Mouse (Mus musculus): ENCODE measurements around the gene Cenpp.

Gene Cenpp

DNA sequence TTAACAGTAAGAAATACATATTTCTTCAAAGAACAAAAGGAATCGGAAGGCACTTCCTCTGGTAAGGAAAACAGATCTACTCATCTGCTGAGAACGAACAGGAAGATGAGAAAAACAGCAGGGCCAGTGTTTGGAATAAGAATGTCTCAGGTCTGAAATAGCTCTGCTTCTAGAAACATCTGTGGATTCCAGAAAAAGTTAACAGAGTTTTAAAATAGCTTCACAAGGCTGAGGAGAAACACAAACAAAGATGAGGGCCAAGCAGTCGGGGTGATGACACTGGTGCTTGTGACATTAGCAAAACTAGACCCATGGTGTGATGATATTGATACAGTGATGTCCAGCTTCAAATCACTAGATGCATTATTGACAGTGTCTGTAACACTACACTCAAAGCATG lies 145.4 kb downstream of the Cenpp start:
- no peak for DNase-seq

DNA sequence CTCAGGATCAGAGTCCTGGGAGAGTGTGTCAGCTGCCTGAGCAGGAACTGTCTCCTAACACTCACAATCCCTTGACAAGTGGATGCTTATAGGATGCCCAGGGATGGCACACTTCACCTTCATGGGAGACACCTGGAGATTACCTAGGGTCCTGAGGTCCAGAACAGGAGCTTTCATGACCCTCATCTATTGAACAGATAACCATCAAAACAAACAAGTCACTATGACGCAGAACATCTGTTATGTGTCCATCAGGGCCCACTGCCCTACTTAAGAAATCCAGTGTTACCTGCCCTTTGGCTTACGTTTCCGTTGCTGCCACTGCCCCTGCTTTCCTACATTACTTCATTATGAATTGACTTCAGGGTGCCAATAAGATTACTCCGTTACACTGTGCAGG lies 146.8 kb downstream of the Cenpp start:
- no peak for DNase-seq

DNA sequence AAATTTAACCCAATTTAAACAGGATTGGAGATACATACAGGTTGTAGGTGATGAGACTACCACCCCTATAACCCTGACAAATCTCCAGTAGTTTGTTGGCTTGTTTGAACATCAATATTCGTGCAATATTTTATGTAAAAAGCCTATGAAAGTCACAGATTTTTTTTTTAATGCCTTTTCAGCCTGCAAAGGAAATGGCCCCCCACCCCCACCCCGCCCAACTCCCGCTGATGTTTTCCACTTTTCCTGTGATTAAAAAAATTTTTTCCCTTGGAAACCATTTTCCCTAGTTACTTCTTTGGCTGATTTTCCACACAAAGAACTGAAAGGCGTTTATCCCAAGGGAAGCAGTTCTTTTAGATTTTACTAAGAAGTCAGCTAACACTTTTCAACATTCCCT lies 148.1 kb downstream of the Cenpp start, which contains the start of gene Ecm2:
Gene Ecm2 (plus strand): TSS at position 301 of the 400 bp plus-strand sequence.
- no peak for DNase-seq

- DNase-seq: no peak
Observed at GRCm38 (mm10) chr13:49492376-49493368, 159.9 kb downstream of the Cenpp start, which contains the start of gene Tes3-ps. Tes3-ps (plus strand) TSS chr13:49493318.

DNA sequence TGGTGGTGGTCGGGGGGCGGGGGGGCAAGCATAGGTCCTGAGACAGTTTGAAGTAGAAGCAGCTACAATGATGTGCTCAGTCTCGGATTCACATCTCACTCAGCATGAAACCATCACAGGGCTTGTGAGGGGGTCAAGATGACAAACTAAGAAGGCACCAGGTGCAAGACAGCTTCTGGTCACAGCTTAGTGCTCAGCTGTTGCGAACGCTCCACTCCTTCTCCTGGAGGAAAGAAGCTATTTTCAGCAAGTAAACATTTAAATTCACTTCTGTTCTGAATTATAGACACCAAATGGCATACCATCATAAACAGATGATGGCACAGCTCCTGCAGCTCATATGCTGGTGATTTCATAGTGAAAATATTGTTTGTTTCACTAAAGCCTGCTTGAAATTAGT lies 167.2 kb downstream of the Cenpp start:
- DNase-seq: no peak

DNA sequence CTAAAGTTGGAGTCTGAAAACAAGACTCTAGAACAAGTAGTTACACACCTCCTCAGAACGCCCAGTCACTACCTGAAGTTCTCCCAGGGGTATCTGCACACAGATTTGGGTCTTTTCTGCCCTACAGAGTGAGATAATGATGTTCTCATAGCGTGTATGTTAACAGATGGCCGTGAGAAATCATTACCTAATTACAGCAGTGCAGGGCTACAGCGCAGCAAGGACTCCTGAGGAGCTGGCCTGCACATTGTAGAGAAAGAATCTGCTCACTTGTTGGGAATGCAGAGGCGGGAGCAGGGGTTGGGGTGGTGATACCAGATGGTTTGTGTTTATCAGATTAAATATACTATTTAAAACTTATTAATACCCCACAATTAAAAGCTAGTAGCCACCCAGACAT lies 172.0 kb downstream of the Cenpp start:
- DNase-seq: no peak

- peak; percentile 54 for DNase-seq
Observed at GRCm38 (mm10) chr13:49480057-49480456, 172.5 kb downstream of the Cenpp start.

- no peak for DNase-seq
Observed at GRCm38 (mm10) chr13:49479399-49479798, 173.2 kb downstream of the Cenpp start.

- DNase-seq: no peak
Observed at GRCm38 (mm10) chr13:49478851-49479374, 173.7 kb downstream of the Cenpp start.

DNA sequence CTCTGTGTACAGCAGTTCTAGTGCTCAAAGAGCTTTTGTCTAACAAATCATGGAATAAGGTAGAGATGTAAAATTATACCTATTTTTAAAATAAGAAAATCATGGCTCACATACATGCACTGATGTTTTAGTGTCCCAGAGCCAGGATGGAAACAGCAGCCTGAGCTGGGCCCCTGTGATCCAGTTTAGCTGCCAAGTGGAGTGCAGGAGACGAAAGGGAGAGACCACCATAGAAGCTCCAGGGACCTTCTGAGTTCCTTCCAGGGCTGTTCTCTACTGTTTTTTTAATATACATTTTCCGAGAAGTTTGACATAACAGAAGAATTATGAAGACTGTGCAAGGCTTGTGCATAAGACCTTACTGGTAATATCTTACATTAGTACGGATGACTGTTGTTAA lies 174.7 kb downstream of the Cenpp start:
- no peak for DNase-seq

DNA sequence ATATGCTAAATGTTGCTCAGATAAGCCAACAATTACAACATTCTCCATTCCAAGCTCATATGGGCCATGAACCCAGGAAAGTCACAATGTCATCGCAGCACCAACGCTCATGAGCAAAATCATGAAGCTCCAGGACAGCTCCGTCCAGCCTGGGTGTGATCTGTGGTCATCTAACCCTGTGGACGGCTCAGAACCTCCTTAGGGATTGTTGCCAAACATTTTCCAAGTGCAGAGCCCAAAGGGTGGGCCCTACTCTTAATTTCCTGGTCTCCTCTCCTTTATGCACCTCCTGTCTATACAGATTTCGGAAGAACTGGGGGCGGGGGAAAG lies 179.9 kb downstream of the Cenpp start:
- no peak for DNase-seq

- no peak for DNase-seq
Observed at GRCm38 (mm10) chr13:49471981-49472675, 180.5 kb downstream of the Cenpp start.

- DNase-seq: no peak
Observed at GRCm38 (mm10) chr13:49470806-49471205, 181.8 kb downstream of the Cenpp start.

GRCm38 (mm10) chr13:49470319-49470718 lies 182.3 kb downstream of the Cenpp start:
- no peak for DNase-seq

DNA sequence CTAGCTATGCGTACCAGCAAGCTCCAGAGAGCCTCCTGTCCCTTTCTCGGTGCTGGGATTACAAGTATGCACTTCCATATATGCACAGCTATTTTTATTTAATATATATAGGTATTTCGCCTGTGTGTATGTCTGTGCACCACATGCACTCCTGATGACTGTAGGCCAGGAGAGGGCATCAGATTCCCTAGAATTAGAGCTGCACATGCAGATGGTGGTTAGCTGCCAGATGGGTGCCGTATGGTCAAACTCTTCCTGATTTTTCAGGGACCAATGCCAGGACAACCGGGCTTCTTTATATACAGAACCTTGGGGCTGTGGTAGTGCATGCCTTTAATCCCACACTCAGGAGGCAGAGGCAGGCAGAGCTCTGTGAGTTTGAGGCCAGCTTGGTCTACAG lies 183.6 kb downstream of the Cenpp start:
- DNase-seq: no peak

DNA sequence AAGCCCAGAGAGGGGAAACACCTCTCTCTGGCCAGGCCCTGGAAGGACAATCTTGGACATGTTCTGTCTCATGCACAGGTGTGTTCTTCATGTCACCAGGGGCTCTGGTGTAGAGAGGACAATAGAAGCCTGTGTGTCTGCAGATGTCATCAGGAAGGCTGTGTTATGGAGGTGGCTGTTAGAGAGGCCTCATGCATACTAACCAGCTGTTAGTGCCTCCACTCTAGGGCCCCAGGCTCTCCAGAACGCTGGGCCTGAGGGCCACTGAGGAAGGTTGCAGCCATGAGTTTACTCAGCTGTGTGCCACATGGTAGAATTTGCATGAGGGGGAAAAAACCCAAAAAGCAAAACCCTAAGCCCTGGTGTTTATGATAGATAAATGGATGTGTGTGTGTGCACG lies 185.0 kb downstream of the Cenpp start:
- no peak for DNase-seq

DNA sequence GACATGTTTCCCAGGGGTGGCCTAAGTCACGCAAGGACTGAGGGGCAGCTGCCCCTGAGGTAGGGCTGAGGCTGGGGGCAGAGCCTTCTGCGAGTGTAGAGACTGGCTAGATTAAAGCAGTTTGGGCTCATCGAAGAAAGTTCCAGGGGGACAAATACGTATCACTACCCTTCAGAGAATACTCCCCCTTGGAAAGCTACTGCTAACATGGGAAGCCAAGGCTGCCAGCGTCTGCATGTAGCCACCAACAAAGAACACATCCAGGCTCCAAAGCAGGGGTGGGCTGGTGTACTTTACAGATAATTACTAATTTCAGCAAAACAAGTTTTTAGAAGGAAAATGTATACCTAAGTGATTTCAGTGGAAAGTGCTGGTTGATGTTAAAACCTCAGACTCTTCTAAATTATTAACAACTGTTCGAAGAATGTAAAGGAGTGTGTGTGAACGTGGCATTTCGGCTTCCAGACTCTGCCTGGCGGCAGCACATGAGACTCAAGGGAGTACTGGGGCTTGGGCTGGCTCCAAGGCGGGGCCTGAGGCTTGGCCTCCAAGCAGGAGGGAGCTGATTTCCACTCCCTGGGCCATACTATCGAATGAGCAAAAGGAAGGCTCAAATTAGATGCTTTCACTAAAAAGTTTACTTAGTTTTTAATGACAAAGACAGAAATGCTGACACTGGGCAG lies 186.1 kb downstream of the Cenpp start:
- DNase-seq: no peak

- no peak for DNase-seq
Observed at GRCm38 (mm10) chr13:49465875-49466274, 186.7 kb downstream of the Cenpp start.

DNA sequence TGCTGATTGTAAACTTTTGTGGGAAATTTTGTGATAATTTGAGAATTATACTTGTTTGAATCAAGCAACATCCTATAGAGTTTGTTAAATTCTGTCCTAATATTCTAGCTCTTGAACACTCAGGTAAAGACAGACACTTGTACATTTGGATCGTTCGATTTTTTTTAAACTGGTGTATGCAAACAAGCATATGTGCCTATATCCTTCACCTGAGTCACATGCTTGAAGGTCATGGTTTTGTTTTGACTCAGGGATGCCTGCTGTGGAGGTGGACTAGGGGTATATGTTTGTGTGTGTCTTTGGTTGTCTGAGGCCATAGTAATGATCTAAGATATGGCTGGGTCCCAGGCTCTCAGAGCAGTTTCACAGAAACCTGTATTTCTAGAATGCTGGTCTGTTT lies 189.7 kb downstream of the Cenpp start:
- DNase-seq: no peak

DNA sequence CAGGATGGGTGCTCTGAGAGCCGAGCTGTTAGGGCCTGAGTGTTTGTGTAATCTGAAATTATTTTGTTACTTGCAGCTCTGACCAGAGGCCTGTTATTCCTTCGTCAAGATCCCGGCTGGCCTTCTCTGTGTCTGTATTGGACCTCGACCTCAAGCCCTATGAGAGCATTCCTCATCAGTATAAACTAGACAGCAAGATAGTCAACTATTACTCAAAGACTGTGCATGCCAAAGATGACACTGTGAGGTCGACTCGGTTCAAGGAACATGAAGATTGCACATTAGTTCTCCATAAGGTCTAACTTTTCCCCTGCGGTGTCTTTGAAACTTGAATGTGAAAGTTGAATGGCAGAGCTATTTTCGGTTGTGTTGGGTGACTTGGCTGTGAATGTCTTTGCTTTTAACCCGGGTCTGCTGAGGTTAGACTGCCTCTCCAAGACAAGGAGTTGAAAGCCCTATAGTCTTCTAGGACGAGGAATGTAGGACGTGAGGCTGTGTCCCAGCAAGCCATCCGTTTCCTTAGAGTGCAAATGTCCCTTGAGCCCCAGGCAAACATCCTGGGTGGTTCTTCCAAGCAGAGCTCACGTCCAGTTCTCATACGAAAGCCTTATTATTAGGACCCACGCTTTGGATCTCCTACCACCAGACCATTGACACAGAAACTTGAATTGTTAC lies 191.0 kb downstream of the Cenpp start:
- DNase-seq: peak; percentile 56

- DNase-seq: no peak
Observed at GRCm38 (mm10) chr13:49460692-49461414, 191.7 kb downstream of the Cenpp start.

DNA sequence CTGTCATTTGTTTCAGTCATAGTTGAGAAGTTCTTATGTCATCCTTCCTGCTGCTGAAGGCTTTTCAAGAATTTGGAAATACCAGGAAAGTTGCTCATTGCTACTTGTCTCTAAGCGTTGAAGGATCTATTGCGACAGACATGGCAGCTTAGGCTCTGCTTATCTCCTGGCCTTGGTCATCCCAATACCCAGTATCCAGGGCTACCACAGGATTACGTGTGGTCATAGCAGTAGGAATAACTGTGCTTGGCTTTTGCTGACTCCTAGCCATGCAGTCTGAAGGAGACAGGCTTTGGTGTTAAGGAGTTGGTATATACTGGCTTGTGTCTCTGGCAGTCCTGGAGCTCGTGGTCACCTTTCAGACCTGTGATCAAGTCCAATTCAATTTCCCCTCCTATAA lies 192.3 kb downstream of the Cenpp start:
- no peak for DNase-seq

Data from kidney, adult 18-20 months (tissue).